Mouse (Mus musculus) midbrain, embryonic 12.5 days (tissue): ENCODE measurements around the gene Acvrl1. TPM values are rescaled to one million over a fixed set of nuclear protein-coding genes. Genes with fewer than 3 reads are reported as not detected.
"Not testable (repeated sequence)": the region's sequence is repeated elsewhere in the genome, so short reads cannot be mapped to it uniquely, and the experiment has no call there.

Source experiments
- ATAC-seq: fragments of 200-750 bp; cut with Nextera tagmentation; 2 replicates; pipeline ENCODE4 v1.8.0; 2017; ENCODE audit warnings: low read depth, moderate TSS enrichment, moderate library complexity; ENCODE audit not compliant: low FRiP score
- H3K27ac ChIP-seq: fragments of 300-500 bp; sonication (generic); replicated peaks from 2 replicates; pipeline ENCODE4 v1.5.1; 2016; ENCODE audit warnings: mild to moderate bottlenecking
- H3K27me3 ChIP-seq: fragments of 300-500 bp; sonication (generic); 2 replicates; pipeline ENCODE4 v1.6.1; 2016; ENCODE audit warnings: mild to moderate bottlenecking
- H3K36me3 ChIP-seq: fragments of 300-500 bp; sonication (generic); 2 replicates; pipeline ENCODE4 v1.6.1; 2016
- H3K4me1 ChIP-seq: fragments of 300-500 bp; sonication (generic); 2 replicates; pipeline ENCODE4 v1.6.1; 2016
- H3K4me2 ChIP-seq: fragments of 300-500 bp; sonication (generic); replicated peaks from 2 replicates; pipeline ENCODE4 v1.6.1; 2016; ENCODE audit warnings: mild to moderate bottlenecking, moderate library complexity
- H3K4me3 ChIP-seq: fragments of 300-500 bp; sonication (generic); 2 replicates; pipeline ENCODE4 v1.5.1; 2016; ENCODE audit warnings: mild to moderate bottlenecking
- H3K9ac ChIP-seq: fragments of 300-500 bp; sonication (generic); replicated peaks from 2 replicates; pipeline ENCODE4 v1.6.1; 2016; ENCODE audit warnings: mild to moderate bottlenecking, moderate library complexity
- H3K9me3 ChIP-seq: fragments of 300-500 bp; sonication (generic); 2 replicates; pipeline ENCODE4 v1.6.1; 2016; ENCODE audit warnings: mild to moderate bottlenecking
- WGBS: fragments of 180-500 bp; shearing (Covaris S2); methylation state at CpG from one replicate; pipeline ENCODE4 v1.1.7; 2016; 5-methylcytosine and 5-hydroxymethylcytosine counted together
- polyA plus RNA-seq: library from polyadenylated mRNA; unstranded; fragments of >200 nt; fragmentation: Nextera tagmentation; extraction: Ambion mirVana; gene quantifications from 2 replicates; pipeline ENCODE4 v1.2.1, GENCODE M21; 2016

The Acvrl1 gene
- polyA plus RNA-seq, 1 experiment from 2014 or later = 10.7 TPM

DNA sequence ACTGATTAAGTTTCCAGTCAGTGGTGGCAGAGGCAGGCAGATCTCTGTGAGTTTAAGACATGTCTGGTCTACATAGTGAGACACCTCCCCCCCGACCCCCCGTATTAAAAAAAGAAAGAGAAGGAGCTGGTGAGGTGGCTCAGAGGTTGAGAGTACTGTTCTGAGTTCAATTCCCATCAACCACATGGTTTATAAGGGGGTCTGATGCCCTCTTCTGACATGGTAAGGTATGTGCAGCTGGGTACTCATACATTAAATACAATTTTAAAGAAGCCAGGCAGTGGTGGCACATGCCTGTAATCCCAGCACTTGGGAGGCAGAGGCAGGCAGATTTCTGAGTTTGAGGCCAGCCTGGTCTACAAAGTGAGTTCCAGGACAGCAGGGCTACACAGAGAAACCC lies 14.5 kb upstream of the Acvrl1 start:
- not testable (repeated sequence) for H3K4me1 ChIP-seq, H3K36me3 ChIP-seq, H3K9me3 ChIP-seq, H3K4me2 ChIP-seq, H3K27ac ChIP-seq, H3K4me3 ChIP-seq, H3K9ac ChIP-seq, ATAC-seq
- WGBS = 80% methylated on average over 2 of the region's 2 CpGs
- peaks cover 11% of the 10 kb centered on the region; the same call in 1 of the 2 replicates for H3K27me3 ChIP-seq

DNA sequence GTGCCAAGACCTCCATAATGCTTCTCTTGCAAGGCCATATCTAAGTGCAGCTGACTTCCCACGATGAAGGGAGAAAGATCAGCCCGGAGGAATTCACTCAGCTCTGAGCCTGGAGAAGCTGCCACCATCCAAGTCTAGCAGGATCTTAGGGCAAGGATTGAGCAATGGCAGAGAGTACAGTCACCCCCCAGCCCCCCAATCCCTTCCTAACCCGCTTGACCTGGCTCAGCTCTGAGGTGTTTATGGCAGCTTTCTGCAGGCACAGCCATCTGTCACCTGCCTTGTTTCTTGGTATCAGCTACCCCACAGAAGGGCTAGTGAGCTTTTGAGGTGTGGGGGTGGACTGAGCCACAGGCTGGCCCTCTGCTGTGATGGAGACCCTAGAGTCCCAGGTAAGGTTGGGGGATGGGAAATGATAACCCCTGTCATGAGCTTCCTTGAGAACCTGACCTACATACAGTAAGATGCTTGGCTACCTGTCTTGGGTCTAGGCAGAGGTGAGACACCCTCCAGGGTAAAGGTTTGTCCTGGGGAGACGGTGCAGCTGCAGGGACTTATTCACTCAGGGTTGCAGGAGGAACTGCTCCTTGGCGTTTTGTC lies 12.7 kb upstream of the Acvrl1 start, which contains the start of gene Ankrd33:
Ankrd33 (plus strand) TSS at position 245 of the 600 bp plus-strand sequence.
- Histone ChIP-seq H3K9ac (no peak within 1 kb of the TSS), H3K4me3 (no peak within 1 kb of the TSS), H3K36me3 (no peaks in the 10 kb centered on the region), H3K9me3 (peaks cover 4% of the 10 kb centered on the region; the same call in 1 of the 2 replicates), H3K27me3 (peaks cover 17% of the 10 kb centered on the region), H3K4me2 (no peak within 1 kb of the TSS), H3K27ac (no peak within 1 kb of the TSS), H3K4me1 (0 out of 2 replicates have a peak, but pooled peaks cover 2% of the 10 kb centered on the region)
- 81% methylated on average over 5 of the region's 5 CpGs for WGBS
- no peak for ATAC-seq

DNA sequence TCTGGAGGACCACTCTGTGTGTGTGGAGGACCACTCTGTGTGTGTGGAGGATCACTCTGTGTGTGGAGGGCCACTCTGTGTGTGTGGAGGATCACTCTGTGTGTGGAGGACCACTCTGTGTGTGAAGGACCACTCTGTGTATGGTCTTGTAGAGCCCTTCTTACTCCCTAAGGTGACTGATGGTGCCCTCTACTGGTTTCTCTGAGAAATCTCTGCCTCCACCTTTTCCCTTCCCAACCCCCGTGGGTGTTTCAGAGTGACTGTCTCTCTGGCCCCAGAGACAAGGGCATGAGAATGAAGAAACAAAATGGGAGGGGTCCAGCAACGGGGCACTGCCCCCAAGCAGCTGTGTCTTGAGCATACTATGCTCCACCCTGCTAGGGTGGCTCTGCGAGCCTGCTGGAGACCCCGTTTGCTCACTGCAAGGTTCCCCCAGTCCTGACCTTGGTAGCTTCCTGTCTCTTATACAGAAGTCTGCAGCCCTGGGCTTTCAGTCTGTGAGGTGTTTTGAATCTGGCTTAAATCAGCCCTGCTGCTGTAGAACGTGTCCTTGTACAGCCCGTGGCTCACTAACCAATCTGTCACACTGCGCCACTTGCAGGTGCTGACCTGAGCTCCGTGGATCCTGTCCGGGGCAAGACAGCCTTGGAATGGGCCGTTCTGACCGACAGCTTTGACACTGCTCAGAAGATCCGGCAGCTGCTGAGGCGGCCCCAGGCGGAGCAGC lies 9.8 kb upstream of the Acvrl1 start:
- Histone ChIP-seq H3K4me2 (no peak overlapping the region), H3K4me3 (no peak overlapping the region), H3K9ac (no peak overlapping the region), H3K4me1 (0 out of 2 replicates have a peak, but pooled peaks cover 2% of the 10 kb centered on the region), H3K36me3 (no peaks in the 10 kb centered on the region), H3K27me3 (peaks cover 9% of the 10 kb centered on the region; the same call in 1 of the 2 replicates), H3K9me3 (peaks cover 4% of the 10 kb centered on the region; the same call in 1 of the 2 replicates), H3K27ac (no peak overlapping the region)
- WGBS = 65% methylated on average over 14 of the region's 14 CpGs
- ATAC-seq = no peak

DNA sequence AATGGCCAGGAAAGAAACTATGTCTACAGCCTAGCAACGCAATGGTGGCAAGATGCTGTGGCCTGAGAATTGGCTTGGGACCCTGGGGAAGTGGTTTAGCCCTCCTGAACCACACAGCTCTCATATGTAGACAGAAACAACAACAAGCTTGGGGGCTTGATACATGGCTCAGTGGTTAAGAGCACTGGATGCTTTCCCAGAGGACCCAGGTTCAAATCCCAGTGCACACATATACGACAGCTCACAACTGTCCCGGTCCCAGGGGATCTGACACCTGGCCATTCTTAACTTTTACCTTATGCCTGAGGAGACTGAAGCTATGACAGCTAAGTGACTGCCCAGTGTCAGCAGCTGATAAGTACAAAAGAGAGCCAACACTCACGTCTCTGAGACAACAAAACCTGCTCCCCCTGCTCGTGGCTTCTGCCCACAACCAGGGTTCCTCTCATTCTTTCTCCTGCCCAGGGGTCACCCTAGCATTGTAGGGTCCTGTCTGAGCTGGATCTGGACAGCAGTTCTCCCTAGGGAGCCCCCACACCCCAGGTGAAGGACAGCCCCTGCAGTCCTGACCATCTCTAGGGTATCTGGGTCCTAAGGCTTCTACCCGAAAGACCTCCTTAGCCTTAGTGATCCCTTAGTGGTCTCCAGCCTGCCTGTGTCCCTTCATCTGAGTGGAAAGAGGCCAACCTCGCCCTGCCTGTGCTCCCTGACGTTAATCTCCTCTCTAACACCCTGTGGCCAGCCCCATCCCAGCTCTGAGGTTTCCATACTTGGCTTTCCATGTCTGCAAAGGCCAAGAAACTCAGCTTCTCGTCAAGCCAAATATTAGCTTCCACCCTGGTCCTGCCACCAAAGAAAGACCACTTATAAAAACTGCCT lies 6.7 kb upstream of the Acvrl1 start:
- Histone ChIP-seq H3K36me3 (no peaks in the 10 kb centered on the region), H3K4me3 (no peak overlapping the region), H3K9me3 (no peaks in the 10 kb centered on the region), H3K27me3 (peaks cover 10% of the 10 kb centered on the region), H3K4me1 (0 out of 2 replicates have a peak, but pooled peaks cover 2% of the 10 kb centered on the region), H3K4me2 (no peak overlapping the region), H3K27ac (no peak overlapping the region), H3K9ac (no peak overlapping the region)
- ATAC-seq = no peak
- 70% methylated on average over 9 of the region's 9 CpGs for WGBS

DNA sequence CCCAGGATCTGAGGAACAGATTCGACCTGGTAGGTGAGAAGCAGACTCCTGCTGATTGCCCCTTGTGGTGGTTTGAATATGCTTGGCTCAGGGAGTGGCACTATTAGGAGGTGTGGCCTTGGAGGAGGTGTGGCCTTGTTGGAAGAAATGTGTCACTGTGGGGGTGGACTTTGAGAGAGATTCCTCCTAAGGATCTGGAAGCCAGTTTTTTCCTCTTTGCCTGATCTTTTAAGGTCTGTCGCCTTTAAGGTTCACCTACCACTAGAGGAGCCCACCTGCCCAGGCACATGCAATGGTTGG lies 6.1 kb upstream of the Acvrl1 start:
- ATAC-seq = no peak
- WGBS = 41% methylated on average over 2 of the region's 2 CpGs
- Histone ChIP-seq H3K4me2 (no peak overlapping the region), H3K36me3 (no peaks in the 10 kb centered on the region), H3K4me1 (0 out of 2 replicates have a peak, but pooled peaks cover 2% of the 10 kb centered on the region), H3K27ac (no peak overlapping the region), H3K4me3 (no peak overlapping the region), H3K9me3 (no peaks in the 10 kb centered on the region), H3K9ac (no peak overlapping the region), H3K27me3 (peaks cover 16% of the 10 kb centered on the region)

DNA sequence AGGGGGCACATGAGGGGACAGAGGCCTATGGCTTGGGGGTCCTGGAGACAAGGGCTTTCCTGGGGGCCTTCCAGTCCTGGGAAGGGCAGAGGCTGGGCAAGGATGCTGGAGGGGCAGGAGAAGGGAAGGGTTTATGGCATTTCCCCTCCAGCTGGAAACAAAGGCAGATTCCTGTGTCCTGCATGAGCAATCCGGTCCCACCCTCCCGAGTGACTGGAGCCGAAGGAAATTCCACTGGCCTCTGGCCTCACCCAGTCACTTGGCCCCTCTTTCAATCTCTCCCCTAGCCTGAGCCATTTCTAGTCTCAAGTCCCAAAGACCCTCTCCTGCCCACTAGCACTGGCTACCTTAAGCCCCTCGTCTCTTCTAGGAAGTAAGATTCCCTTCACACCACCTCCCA lies 5.1 kb upstream of the Acvrl1 start:
- no peak for ATAC-seq
- Histone ChIP-seq H3K36me3 (no peaks in the 10 kb centered on the region), H3K4me1 (peaks cover 7% of the 10 kb centered on the region; the same call in 1 of the 2 replicates), H3K9ac (no peak overlapping the region), H3K27me3 (peaks cover 26% of the 10 kb centered on the region), H3K4me2 (no peak overlapping the region), H3K9me3 (no peaks in the 10 kb centered on the region), H3K4me3 (no peak overlapping the region), H3K27ac (no peak overlapping the region)
- WGBS = 46% methylated on average over 4 of the region's 4 CpGs

DNA sequence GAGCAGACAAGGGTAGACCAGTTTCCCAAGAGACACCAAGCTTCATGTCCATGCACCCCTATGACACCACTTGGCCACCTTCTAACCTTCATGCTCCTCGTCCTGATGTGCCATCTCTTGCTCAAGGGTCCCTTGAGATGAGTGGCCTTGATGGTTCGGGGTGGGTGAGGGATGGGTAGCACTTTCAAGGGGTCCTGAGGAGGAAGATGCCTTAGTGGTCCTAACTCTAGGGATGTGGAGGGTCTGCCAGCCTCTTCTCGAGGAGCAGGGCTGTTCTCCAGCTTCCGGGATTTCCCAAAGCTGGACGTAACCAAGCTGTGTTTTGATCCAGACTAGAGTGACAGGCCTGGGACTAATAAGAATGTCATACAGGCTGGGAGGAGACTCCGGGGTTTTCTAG lies 2.8 kb upstream of the Acvrl1 start:
- Histone ChIP-seq H3K9ac (no peak overlapping the region), H3K27ac (no peak overlapping the region), H3K36me3 (no peaks in the 10 kb centered on the region), H3K9me3 (no peaks in the 10 kb centered on the region), H3K4me1 (peaks cover 14% of the 10 kb centered on the region), H3K4me3 (no peak overlapping the region), H3K4me2 (no peak overlapping the region), H3K27me3 (peaks cover 39% of the 10 kb centered on the region)
- ATAC-seq = no peak
- 89% methylated on average over 6 of the region's 6 CpGs for WGBS

DNA sequence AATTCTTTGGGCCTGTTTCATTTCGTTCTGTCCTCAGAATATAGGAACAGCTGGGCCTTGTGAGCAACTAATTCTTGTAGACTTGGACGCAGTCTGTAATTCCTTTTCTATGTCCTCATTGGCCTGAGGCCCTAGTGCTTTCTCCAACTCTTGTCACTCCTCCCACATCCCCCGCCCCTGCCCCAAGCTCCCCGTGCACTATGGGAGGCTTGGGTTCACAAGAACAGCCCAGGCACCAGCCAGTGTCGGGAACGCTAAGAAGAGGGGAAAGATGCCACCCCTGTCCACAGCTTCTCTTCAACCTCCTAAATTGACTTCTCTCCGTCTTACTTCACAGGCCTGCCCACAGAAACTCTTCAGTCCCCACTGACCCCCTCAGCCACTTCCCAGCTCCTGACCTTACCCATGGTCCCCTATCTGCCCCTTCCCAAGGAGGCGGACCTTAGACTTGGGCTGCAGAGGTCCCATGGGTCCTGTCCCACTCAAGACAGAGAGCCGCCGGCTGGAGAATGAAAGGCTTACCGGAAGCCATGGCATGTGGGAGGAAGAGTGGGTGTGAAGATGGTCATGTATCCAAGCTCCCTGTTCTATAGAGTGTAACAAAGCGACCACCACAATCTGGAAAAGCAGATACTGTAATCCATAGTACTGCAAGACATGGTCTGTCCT lies 1.3 kb upstream of the Acvrl1 start:
- ATAC-seq = no peak
- H3K27me3 ChIP-seq = peaks cover 53% of the 10 kb centered on the region
- WGBS = 83% methylated on average over 12 of the region's 12 CpGs

DNA sequence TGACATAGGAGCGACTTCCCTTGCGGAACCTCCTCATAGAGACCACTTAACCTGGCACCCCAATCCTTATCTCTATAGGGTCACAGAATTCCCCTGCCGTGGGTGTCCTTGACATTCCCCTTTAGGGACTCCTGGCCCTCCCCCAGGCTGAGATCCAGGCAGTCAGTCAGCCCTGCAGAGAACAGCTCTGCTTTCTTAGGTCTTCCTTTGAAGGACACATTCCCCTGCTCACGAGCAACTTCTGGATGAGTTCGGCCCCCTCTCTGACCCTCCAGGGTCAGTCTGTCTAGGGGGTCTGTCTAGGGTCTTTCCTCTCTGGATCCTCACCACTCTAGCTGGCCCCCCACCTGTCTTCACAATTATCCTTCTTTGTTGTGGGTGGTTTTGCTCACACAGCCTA lies 1.1 kb downstream of the Acvrl1 start:
- H3K9ac ChIP-seq = no peak overlapping the region
- 37% methylated on average over 5 of the region's 5 CpGs for WGBS
- H3K4me2 ChIP-seq = peak overlapping the region; percentile 40; the same call in 1 of the 2 replicates
- no peak for ATAC-seq
- no peak overlapping the region for H3K27ac ChIP-seq
- no peaks in the 10 kb centered on the region for H3K9me3 ChIP-seq
- no peaks in the 10 kb centered on the region for H3K36me3 ChIP-seq
- H3K4me1 ChIP-seq = peaks cover 30% of the 10 kb centered on the region
- H3K27me3 ChIP-seq = peaks cover 73% of the 10 kb centered on the region
- H3K4me3 ChIP-seq = no peak overlapping the region

More for the DNA sequence above, 1.3 kb upstream of the Acvrl1 start:
- Histone ChIP-seq H3K4me1 (peaks cover 22% of the 10 kb centered on the region), H3K4me2 (no peak overlapping the region), H3K9me3 (no peaks in the 10 kb centered on the region), H3K27ac (no peak overlapping the region), H3K4me3 (no peak overlapping the region), H3K36me3 (no peaks in the 10 kb centered on the region), H3K9ac (no peak overlapping the region)

DNA sequence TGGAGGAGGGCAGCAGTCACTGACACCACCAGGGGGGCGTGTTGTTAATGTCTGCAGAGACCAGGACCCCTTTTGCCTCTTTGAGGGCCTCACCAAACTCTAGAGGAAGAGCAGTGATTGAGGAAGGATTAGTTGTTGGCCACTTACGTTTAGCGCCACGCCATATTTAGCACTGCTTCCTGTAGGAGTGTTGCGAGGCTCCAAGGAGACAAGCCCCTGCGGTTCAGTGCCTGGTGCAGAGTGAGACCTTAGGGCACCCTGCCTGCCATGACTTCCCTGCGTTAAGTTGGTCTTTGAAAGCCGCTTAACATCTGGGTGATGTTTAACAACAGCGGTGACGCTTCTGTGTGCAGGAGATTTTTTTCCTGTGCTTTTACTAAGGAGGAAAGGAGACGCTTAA lies 3.2 kb downstream of the Acvrl1 start:
- H3K4me1 ChIP-seq = peaks cover 31% of the 10 kb centered on the region
- 42% methylated on average over 11 of the region's 11 CpGs for WGBS
- no peak overlapping the region for H3K27ac ChIP-seq
- no peak overlapping the region for H3K9ac ChIP-seq
- peaks cover 89% of the 10 kb centered on the region for H3K27me3 ChIP-seq
- H3K36me3 ChIP-seq = no peaks in the 10 kb centered on the region
- no peak for ATAC-seq
- H3K4me3 ChIP-seq = no peak overlapping the region
- H3K4me2 ChIP-seq = no peak overlapping the region
- no peaks in the 10 kb centered on the region for H3K9me3 ChIP-seq

DNA sequence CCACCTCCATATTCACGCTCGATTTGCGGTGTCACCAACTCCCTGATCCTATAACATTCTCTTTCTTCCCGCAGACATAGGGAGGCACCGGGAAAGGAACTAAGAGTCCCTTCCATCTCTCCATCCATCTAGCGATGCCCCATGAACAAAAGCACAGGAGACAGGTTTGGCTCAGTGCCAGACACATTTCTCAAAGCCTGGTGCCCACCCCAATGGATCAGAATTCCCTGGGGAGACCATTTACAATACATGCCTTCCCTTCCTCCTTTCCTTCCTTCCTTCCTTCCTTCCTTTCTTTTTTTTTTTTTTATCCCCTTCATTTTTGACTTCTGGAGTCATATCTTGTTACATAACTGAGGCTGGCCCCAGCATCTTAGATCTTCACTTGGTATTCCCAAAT lies 3.7 kb downstream of the Acvrl1 start:
- ATAC-seq = no peak
- peaks cover 31% of the 10 kb centered on the region for H3K4me1 ChIP-seq
- WGBS = 75% methylated on average over 6 of the region's 6 CpGs
- no peaks in the 10 kb centered on the region for H3K36me3 ChIP-seq
- H3K4me2 ChIP-seq = no peak overlapping the region
- H3K27ac ChIP-seq = no peak overlapping the region
- no peaks in the 10 kb centered on the region for H3K9me3 ChIP-seq
- no peak overlapping the region for H3K4me3 ChIP-seq
- no peak overlapping the region for H3K9ac ChIP-seq
- peaks cover 86% of the 10 kb centered on the region for H3K27me3 ChIP-seq
